Mouse (Mus musculus): ENCODE data around the gene Chst5. TPM values are rescaled to one million over a fixed set of nuclear protein-coding genes. Genes with fewer than 3 reads are reported as not detected.
"Not testable (repeated sequence)": the region's sequence is repeated elsewhere in the genome, so short reads cannot be mapped to it uniquely, and the experiment has no call there.

Gene Chst5
- total RNA-seq (2021): under 1 TPM; 0.62 to 0.85 TPM
- long read RNA-seq, experiment 1, partial matches to known transcripts: 0 of 3 reads
- long read RNA-seq, experiment 1, other reads (novel, unspliced or antisense): 0 of 3 reads
- long read RNA-seq, experiment 2: 0 reads

DNA sequence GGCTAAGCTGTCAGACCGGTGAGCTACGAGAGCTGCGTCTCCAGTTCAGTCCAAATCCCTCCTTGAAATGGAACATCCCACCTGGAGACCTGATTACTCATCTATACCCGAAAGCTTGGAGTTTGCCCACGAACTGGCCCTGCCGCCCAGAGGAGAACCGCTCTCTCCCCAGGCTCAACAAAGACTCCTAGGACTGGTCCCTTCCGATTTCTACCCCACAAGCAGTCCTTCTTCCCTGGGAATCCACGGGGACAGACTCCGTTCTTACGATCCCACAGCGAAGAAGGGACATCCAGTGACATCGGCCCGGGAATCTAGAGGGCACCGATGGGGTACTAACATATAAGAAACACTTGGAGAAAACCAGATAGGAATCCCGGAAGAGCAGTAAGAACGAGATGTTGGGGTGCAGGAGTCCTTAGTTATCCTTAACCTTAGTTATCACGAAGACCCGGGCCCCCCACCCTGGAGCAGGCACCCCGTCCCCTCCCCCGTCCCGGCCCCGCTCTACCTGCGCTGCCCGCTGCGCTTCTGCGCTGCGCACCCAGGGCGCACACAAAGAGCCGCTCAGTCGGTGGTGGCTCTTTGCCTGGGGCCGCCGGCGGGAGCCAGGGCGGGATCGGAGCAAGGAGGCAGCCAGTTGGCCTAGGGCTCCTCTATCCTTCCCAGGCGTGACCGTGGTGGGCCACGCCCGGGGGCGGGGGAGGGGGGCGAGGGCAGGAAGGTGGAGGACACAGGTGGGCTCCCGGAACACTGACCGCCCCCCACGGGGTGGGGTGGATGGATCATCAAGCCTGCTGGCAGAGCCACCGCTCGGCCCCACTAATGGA is at the start of gene Chst5:
TSS of gene Chst5 (minus strand) at position 827 of the 830 bp plus-strand sequence.
- intact Hi-C loops (cut with DNase I): no loop called here
- no peak for DNase-seq (ENCODE audit: low spot score in 2 of 2)

- intact Hi-C loops (cut with DNase I): no loop called here
- DNase-seq (ENCODE audit: low spot score in 2 of 2): no peak
These were observed 47.0 kb upstream of the Chst5 start for GRCm38 (mm10) chr8:111957231-111957630.

GRCm38 (mm10) chr8:111955879-111956278 is 45.6 kb upstream of the Chst5 start:
- no peak for DNase-seq (ENCODE audit: low spot score in 2 of 2)
- intact Hi-C loops (cut with DNase I): no loop called here

- DNase-seq (ENCODE audit: low spot score in 2 of 2): no peak
- intact Hi-C loops (cut with DNase I): no loop called here
These were observed 44.8 kb upstream of the Chst5 start for GRCm38 (mm10) chr8:111954844-111955594.

- DNase-seq (ENCODE audit: low spot score in 2 of 2): no peak
- intact Hi-C loops (cut with DNase I): no loop called here
These were observed 41.7 kb upstream of the Chst5 start for GRCm38 (mm10) chr8:111951936-111952335.

DNA sequence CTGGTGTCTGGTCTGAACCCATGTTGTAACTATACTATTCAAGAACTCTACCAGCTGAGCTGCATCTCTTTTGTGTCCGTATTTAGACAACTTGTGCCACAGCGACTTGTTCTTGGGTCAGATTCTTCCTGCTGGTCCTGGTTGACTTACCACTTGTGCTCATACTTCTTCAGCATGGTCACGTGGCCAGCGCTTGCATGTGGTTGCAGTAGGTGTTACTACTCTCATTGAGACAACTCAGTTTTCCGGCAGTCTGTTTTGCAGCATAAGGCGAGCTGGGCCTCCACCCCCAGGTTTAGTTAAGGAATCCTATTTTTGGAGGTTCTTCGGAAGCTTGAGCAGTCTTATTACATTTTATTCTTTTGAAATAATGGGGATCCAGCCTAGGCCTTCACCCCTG is 41.1 kb upstream of the Chst5 start:
- intact Hi-C loops (cut with DNase I): no loop called here
- peak; percentile 69 to 73 for DNase-seq (ENCODE audit: low spot score in 2 of 2)

DNA sequence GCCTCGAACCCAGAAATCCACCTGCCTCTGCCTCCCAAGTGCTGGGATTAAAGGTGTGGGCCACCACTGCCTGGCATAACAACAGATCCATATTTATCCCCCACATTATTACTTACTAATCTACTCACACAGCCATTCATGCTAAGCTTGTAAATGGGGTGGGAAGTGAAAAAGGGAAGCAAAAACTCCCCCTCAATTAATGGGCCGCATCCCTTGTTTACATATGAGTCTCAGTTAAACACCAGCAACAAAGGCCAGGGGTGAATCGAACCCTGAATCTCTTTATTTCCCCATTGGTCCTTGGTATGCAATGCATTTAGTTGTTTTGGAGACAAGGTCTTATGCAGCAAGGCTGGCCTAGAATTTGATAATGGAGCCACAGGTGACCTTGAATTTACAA is 40.6 kb upstream of the Chst5 start:
- no peak for DNase-seq (ENCODE audit: low spot score in 2 of 2)
- intact Hi-C loops (cut with DNase I): no loop called here

GRCm38 (mm10) chr8:111947954-111948353 is 37.7 kb upstream of the Chst5 start:
- no peak for DNase-seq (ENCODE audit: low spot score in 2 of 2)
- intact Hi-C loops (cut with DNase I): no loop called here

DNA sequence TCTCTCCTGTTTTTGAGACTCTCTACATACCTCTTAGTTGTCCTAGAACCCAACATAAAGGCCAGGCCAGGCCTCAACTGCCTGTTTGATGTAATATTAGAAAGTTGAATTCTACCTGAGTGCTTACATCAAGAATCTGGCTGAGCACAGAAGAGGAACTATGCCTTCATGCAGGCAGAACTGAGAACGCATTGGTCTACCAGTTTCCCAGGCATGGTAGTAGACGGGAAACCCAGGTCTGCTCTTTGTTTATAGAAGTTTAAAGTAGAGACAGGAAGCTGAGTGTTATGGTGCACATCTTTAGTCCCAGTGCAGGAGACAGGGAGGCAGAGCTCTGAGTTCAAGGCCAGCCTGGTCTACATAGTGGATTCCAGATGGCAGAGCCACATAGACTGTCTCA is 36.9 kb upstream of the Chst5 start:
- DNase-seq (ENCODE audit: low spot score in 2 of 2): no peak
- intact Hi-C loops (cut with DNase I): no loop called here

DNA sequence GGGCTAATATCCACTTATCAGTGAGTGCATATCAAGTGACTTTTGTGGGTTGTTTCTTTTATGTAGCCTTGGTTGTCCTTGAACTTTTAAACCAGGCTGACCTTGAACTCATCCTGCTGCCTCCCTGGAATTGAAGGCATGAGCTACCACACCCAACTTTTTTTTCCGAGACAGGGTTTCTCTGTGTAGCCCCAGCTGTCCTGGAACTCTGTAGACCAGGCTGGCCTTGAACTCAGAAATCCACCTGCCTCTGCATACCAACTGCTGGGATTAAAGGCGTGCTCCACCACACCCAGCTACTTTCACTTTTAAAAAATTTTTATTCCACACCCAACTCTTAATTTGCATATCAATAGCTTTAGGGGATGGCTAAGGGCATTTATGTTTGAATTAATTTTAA is 33.3 kb upstream of the Chst5 start:
- intact Hi-C loops (cut with DNase I): no loop called here
- no peak for DNase-seq (ENCODE audit: low spot score in 2 of 2)

DNA sequence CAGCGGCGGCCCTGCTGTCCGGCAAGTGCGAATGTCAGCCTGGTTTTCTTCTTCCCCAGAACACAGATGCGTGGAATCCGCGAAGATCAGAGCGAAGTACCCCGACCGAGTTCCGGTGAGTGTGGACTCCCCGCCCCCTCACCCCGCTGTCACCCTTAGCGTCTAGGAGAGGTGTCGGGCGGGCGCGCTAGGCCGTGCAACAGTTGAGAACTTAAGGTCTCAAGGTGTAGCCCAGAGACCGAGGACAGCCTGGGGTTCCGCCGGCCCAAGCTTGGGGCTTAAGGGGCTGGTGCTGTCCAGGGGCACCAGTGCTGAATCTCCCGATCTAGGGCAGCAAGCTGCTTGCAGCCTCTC is 30.8 kb upstream of the Chst5 start:
- intact Hi-C loops (cut with DNase I): loop anchor here (2.0 kb wide), 1 partner anchor 50 kb away; no protein-coding TSS in a partner anchor
- DNase-seq (ENCODE audit: low spot score in 2 of 2): no peak

GRCm38 (mm10) chr8:111940171-111941100 is 30.2 kb upstream of the Chst5 start, which contains the start of gene Gabarapl2:
Gabarapl2 (plus strand) TSS chr8:111940703.
- DNase-seq (ENCODE audit: low spot score in 2 of 2): peak; percentile 97
- intact Hi-C loops (cut with DNase I): loop anchor here (2.0 kb wide), 1 partner anchor 50 kb away; no protein-coding TSS in a partner anchor

DNA sequence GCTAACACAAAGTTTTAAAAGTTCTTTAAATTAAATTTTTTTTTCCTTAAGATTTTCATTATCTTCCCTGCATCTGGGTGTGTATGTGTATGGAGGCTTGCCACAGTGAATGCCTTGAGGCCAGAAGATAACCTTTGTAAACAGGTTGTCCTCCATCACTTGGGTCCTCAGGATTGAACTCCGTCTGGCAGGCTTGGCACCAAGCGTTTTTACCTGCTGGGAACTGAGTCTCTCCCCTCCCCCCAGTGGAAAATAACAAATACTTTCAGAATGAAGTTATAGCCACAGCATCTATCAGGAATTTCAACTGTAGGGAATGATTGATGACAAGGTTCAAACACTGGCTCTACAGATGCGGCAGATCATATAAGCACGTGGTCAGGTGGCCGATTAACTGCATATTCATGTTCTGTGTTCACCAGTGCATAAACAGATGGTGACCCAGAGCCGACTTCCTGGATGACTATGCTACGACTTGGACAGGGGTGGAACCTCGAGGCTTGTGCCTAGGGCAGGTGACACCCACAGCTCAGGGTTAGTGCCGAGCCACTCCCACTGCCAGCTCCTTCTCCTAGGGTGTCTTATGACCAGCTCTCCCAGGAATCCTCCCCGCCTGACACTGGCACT is 29.4 kb upstream of the Chst5 start:
- intact Hi-C loops (cut with DNase I): loop anchor here (2.0 kb wide), 1 partner anchor 51 kb away; no protein-coding TSS in a partner anchor
- DNase-seq (ENCODE audit: low spot score in 2 of 2): no peak

GRCm38 (mm10) chr8:111938076-111938985 is 28.1 kb upstream of the Chst5 start:
- intact Hi-C loops (cut with DNase I); DNase-seq (ENCODE audit: low spot score in 2 of 2): not testable (repeated sequence)

DNA sequence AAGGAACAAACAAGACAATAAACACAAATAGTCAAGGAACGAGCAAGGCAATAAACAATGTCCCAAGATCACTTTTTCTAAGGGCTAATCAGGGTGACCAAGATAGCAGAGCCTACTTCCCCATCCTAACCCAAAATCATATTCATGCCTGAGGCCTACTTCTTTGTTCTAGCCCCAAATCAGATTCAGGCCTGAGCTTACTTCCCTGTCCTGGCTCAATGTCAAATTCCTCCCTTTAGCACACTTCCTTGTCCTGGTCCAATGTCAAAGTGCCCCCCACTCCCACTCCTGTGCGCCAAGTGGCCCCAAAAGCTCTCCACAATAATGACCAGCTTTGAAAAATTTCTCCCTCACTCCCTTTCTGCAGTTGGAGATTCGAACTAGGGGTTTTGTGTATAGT is 26.9 kb upstream of the Chst5 start:
- intact Hi-C loops (cut with DNase I): no loop called here
- DNase-seq (ENCODE audit: low spot score in 2 of 2): no peak

DNA sequence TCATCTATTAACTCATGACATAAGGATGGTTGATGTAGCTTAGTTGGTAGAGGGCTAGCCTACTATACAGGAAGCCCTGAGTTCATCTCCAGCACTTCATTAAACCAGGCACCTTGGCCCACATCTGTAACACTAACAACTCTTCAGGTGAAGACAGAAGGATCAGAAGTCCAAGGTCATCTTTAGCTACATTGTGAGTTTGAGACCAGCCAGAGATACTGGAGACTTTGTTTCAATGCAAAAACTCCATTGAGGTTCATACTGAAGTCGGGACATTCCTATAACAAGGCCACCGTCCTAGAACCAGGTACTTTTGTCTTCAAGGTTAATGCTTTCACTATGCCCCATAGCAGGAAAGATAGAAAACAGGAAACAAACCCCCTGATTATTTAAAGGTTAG is 24.0 kb upstream of the Chst5 start:
- DNase-seq (ENCODE audit: low spot score in 2 of 2): no peak
- intact Hi-C loops (cut with DNase I): no loop called here

DNA sequence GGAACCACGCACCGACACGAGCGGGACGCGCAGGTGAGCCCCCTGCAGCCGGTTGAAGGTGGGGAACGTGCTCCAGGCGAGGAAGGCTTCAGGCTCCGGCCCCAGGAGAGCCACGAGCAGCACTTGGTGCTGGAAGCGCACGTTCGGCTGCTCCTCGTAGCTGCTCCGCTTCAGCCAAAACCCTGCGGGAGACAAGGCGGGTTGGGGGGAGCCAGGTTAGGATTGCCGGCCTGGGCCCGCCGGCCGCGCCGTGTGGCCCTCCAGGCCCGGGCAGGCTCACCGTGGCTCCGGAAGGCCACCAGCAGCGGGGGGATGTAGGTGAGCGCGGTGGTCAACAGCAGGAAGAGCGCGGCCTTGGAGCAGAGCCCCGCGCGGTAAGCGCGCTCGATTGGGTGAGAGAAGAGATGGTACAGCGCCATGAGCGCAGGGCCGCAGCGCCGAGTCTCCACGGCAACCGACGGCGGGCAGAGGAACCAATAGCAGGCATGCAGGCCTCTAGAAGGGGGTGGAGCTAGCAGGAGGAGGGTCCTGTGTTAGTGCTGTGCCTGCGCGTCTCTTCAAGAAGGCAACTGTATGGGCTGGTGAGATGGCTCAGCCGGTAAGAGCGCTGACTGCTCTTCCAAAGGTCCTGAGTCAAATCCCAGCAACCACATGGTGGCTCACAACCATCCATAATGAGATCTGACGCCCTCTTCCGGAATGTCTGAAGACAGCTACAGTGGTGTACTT is 23.3 kb upstream of the Chst5 start, which contains the start of gene Tmem231:
TSS of gene Tmem231 (minus strand) at position 534 of the 729 bp plus-strand sequence.
- intact Hi-C loops (cut with DNase I): no loop called here
- DNase-seq (ENCODE audit: low spot score in 2 of 2): peak; percentile 92 to 94
